Mouse (Mus musculus): Measurements from ENCODE around the gene Exoc6b.

DNA sequence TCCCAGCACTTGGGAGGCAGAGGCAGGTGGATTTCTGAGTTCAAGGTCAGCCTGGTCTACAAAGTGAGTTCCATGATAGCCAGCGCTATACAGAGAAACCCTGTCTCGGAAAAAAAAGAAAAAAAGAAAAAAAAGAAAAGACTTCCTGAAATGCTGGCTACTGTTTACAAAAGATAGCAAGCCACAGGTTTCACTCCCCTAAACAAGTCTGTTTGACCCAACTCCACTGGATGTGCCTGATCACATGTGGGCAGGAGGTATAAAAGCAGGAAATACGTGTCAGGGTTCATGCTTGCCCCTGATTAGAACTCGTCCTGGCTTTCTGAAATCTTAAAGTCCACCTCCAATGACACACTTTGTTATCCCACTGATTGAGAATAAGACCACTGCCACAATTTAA, 18.2 kb downstream of the Exoc6b start:
- no peak for TF ChIP-seq CTCF (IDR thresholded peaks at IDR 0.05; ENCODE audit: insufficient read depth, low read depth, low read length)
- TF ChIP-seq POLR2A (IDR thresholded peaks at IDR 0.05; ENCODE audit: insufficient read depth, low read depth, low read length) = no peak

Measured in olfactory bulb, adult 2 months (tissue).